Mouse (Mus musculus): ENCODE results near the gene Zfp462. TPM values are rescaled to one million over a fixed set of nuclear protein-coding genes. Genes with fewer than 3 reads are reported as not detected.

The Zfp462 gene
- polyA plus RNA-seq, 1 experiment from 2014 or later: 0.57 TPM

GRCm38 (mm10) chr4:55042573-55042972 is 97.7 kb downstream of the Zfp462 start:
- DNase-seq (ENCODE audit: low spot score): no peak

GRCm38 (mm10) chr4:55047266-55047665 is 102.4 kb downstream of the Zfp462 start:
- DNase-seq (ENCODE audit: low spot score): no peak

GRCm38 (mm10) chr4:55049938-55050610 is 105.2 kb downstream of the Zfp462 start:
- DNase-seq (ENCODE audit: low spot score): no peak

GRCm38 (mm10) chr4:55051345-55051744 is 106.5 kb downstream of the Zfp462 start:
- no peak for DNase-seq (ENCODE audit: low spot score)

- DNase-seq (ENCODE audit: low spot score): no peak
These were observed 107.8 kb downstream of the Zfp462 start for GRCm38 (mm10) chr4:55052686-55053085.

- no peak for DNase-seq (ENCODE audit: low spot score)
These were observed 113.0 kb downstream of the Zfp462 start for GRCm38 (mm10) chr4:55057666-55058455.

GRCm38 (mm10) chr4:55058901-55059300 is 114.1 kb downstream of the Zfp462 start:
- no peak for DNase-seq (ENCODE audit: low spot score)

- DNase-seq (ENCODE audit: low spot score): no peak
These were observed 121.7 kb downstream of the Zfp462 start for GRCm38 (mm10) chr4:55066341-55067170.

- DNase-seq (ENCODE audit: low spot score): no peak
These were observed 126.7 kb downstream of the Zfp462 start for GRCm38 (mm10) chr4:55071535-55071934.

- no peak for DNase-seq (ENCODE audit: low spot score)
These were observed 132.5 kb downstream of the Zfp462 start for GRCm38 (mm10) chr4:55077133-55077889.

GRCm38 (mm10) chr4:55077902-55078716 is 133.3 kb downstream of the Zfp462 start:
- DNase-seq (ENCODE audit: low spot score): no peak

- DNase-seq (ENCODE audit: low spot score): no peak
These were observed 134.2 kb downstream of the Zfp462 start for GRCm38 (mm10) chr4:55079056-55079455.

- no peak for DNase-seq (ENCODE audit: low spot score)
These were observed 139.3 kb downstream of the Zfp462 start for GRCm38 (mm10) chr4:55084080-55084688.

GRCm38 (mm10) chr4:55088153-55088552 is 143.3 kb downstream of the Zfp462 start:
- DNase-seq (ENCODE audit: low spot score): no peak

GRCm38 (mm10) chr4:55088922-55089321 is 144.1 kb downstream of the Zfp462 start:
- DNase-seq (ENCODE audit: low spot score): no peak

- no peak for DNase-seq (ENCODE audit: low spot score)
These were observed 152.3 kb downstream of the Zfp462 start for GRCm38 (mm10) chr4:55097157-55097556.

GRCm38 (mm10) chr4:55098366-55098765 is 153.5 kb downstream of the Zfp462 start:
- DNase-seq (ENCODE audit: low spot score): no peak

- DNase-seq (ENCODE audit: low spot score): no peak
These were observed 156.0 kb downstream of the Zfp462 start for GRCm38 (mm10) chr4:55100851-55101250.

GRCm38 (mm10) chr4:55101601-55102000 is 156.8 kb downstream of the Zfp462 start:
- DNase-seq (ENCODE audit: low spot score): no peak

GRCm38 (mm10) chr4:55102382-55102781 is 157.5 kb downstream of the Zfp462 start:
- no peak for DNase-seq (ENCODE audit: low spot score)

All from thymus, postnatal 0 days (tissue).